Mouse (Mus musculus): ENCODE measurements around the gene Nutf2-ps1. TPM values are rescaled to one million over a fixed set of nuclear protein-coding genes. Genes with fewer than 3 reads are reported as not detected.

The Nutf2-ps1 gene
- polyA plus RNA-seq, 1 experiment, result 17.0 TPM

DNA sequence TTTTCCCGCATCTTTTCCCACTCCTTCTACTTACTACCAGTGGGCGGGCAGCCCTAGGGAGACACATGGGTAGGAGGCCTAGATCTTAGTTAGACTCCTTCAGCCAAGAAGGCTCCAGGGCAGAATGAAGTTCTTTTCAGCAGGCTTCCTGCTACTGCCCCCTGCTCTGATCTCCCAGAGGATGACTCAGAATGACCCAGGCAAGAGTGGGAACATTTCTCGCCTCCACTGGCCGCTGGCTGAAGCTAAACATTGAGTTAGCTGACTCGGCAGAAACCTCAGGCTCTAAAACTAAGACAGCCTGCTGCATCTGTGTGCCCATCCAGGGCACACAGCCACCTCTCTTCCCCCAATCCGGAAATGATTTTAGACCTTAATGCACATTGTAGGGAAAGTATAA lies 36.1 kb downstream of the Nutf2-ps1 start:
- Histone ChIP-seq H3K79me2 (ENCODE audit: control insufficient read depth, insufficient read depth) (no peaks in the 10 kb centered on the region), H3ac (ENCODE audit: control insufficient read depth, insufficient read length, low read depth) (no peak overlapping the region), H3K27me3 (ENCODE audit: control insufficient read depth, insufficient read depth, insufficient read length) (no peaks in the 10 kb centered on the region), H3K79me3 (ENCODE audit: low read depth) (no peaks in the 10 kb centered on the region), H3K4me3 (ENCODE audit: insufficient read depth, poor library complexity, severe bottlenecking) (no peak overlapping the region), H3K36me3 (ENCODE audit: control insufficient read depth, insufficient read depth) (no peaks in the 10 kb centered on the region)
- TF ChIP-seq CEBPB (IDR thresholded peaks at IDR 0.05; ENCODE audit: low read depth) (no peak), CTCF (IDR thresholded peaks at IDR 0.05; ENCODE audit: control insufficient read depth, insufficient read depth, insufficient read length) (no peak), MAX (IDR thresholded peaks at IDR 0.05) (no peak), USF1 (IDR thresholded peaks at IDR 0.05; ENCODE audit: low read depth) (no peak), MYOD1 (IDR thresholded peaks at IDR 0.05; ENCODE audit: control insufficient read depth, insufficient read length, low read depth) (no peak), MYOG (IDR thresholded peaks at IDR 0.05; ENCODE audit: control insufficient read depth, extremely low read depth, insufficient read length) (no peak), FOSL1 (IDR thresholded peaks at IDR 0.05; ENCODE audit: insufficient read depth, low read length, poor library complexity, severe bottlenecking) (no peak)

DNA sequence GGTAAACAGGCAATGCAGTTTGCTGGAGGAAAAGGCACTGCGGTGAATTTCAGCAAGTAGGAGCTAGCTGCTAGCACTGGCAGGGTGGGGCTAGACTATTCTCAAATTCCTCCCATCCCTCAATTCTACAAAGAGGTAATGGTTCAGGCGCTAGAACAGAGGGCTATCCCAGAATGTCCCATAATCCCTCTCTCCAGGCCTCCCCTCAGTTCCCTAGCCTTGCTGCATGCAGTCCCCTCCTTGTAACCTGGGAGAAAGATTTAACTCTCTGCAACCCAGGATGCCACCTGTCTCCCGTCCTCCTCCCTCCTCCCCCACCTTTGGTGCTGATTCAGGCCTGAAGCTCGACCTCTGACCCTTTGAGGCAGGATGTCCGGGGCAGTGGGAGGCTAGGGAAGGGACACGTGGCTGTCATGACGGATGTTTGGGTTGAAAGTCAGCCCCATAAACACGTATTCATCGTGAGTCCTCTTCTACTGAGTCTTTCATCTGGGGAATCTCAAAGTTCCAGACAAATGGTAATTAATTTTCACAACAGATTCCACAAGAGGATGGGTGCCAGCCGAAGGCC lies 36.6 kb downstream of the Nutf2-ps1 start:
- no peak overlapping the region for H3ac ChIP-seq (ENCODE audit: control insufficient read depth, insufficient read length, low read depth)
- no peaks in the 10 kb centered on the region for H3K36me3 ChIP-seq (ENCODE audit: control insufficient read depth, insufficient read depth)
- H3K4me3 ChIP-seq (ENCODE audit: insufficient read depth, poor library complexity, severe bottlenecking), result no peak overlapping the region
- TF ChIP-seq CTCF (IDR thresholded peaks at IDR 0.05; ENCODE audit: control insufficient read depth, insufficient read depth, insufficient read length) (no peak), USF1 (IDR thresholded peaks at IDR 0.05; ENCODE audit: low read depth) (peak; percentile 61), MYOD1 (IDR thresholded peaks at IDR 0.05; ENCODE audit: control insufficient read depth, insufficient read length, low read depth) (peak; percentile 49)
- no peaks in the 10 kb centered on the region for H3K79me2 ChIP-seq (ENCODE audit: control insufficient read depth, insufficient read depth)
- no peaks in the 10 kb centered on the region for H3K79me3 ChIP-seq (ENCODE audit: low read depth)
- no peaks in the 10 kb centered on the region for H3K27me3 ChIP-seq (ENCODE audit: control insufficient read depth, insufficient read depth, insufficient read length)

DNA sequence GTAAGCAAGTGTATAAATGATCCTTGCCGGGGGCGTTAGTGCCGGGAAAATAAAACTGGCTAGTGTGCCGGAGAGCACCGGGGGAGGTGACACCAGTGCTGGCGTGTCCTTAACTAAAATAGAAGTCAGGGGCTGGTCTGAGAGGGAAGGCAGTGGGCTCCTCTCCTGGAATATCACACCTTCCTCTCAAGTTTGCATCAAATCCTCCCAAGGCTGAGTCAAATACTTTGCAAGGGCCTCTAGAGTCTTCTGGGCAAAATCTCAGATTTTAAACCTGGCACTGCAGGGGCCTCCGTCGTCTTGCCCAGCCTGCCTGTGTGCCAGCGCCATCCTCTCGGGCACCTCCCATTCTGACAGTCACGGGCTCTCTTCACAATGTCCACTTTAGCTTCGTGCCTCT lies 37.9 kb downstream of the Nutf2-ps1 start:
- Histone ChIP-seq H3K4me3 (ENCODE audit: insufficient read depth, poor library complexity, severe bottlenecking) (no peak overlapping the region), H3ac (ENCODE audit: control insufficient read depth, insufficient read length, low read depth) (no peak overlapping the region), H3K79me2 (ENCODE audit: control insufficient read depth, insufficient read depth) (no peaks in the 10 kb centered on the region), H3K36me3 (ENCODE audit: control insufficient read depth, insufficient read depth) (no peaks in the 10 kb centered on the region), H3K27me3 (ENCODE audit: control insufficient read depth, insufficient read depth, insufficient read length) (no peaks in the 10 kb centered on the region), H3K79me3 (ENCODE audit: low read depth) (no peaks in the 10 kb centered on the region)
- TF ChIP-seq MYOG (IDR thresholded peaks at IDR 0.05; ENCODE audit: control insufficient read depth, extremely low read depth, insufficient read length) (no peak), CEBPB (IDR thresholded peaks at IDR 0.05; ENCODE audit: low read depth) (no peak), USF1 (IDR thresholded peaks at IDR 0.05; ENCODE audit: low read depth) (no peak), CTCF (IDR thresholded peaks at IDR 0.05; ENCODE audit: control insufficient read depth, insufficient read depth, insufficient read length) (no peak)

DNA sequence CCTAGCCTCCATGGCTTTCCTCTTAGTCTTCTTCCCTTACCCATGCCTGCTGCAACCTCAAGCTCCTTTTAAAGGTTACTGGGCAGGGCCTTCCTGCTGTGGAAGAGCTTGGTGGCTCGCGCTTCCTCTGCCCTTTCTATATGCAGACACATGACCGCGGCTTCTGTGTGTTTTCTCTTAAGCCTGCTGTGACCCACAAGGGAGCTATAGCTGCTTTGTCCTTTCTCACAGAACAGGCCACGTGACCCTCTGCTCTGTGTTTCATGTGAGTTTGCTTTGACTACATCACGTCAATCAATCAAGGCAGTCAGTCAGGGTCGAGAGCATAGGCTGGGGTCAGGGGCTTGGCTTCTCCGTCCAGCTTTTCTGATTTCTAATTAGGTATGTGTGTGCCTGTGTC lies 41.3 kb downstream of the Nutf2-ps1 start:
- peaks cover 9% of the 10 kb centered on the region for H3K36me3 ChIP-seq (ENCODE audit: control insufficient read depth, insufficient read depth)
- H3K4me3 ChIP-seq (ENCODE audit: insufficient read depth, poor library complexity, severe bottlenecking), result no peak overlapping the region
- no peak overlapping the region for H3ac ChIP-seq (ENCODE audit: control insufficient read depth, insufficient read length, low read depth)
- no peaks in the 10 kb centered on the region for H3K79me3 ChIP-seq (ENCODE audit: low read depth)
- H3K79me2 ChIP-seq (ENCODE audit: control insufficient read depth, insufficient read depth), result peaks cover 3% of the 10 kb centered on the region
- TF ChIP-seq USF1 (IDR thresholded peaks at IDR 0.05; ENCODE audit: low read depth), result peak; percentile 9
- no peak for TF ChIP-seq CTCF (IDR thresholded peaks at IDR 0.05; ENCODE audit: control insufficient read depth, insufficient read depth, insufficient read length)
- TF ChIP-seq MAX (IDR thresholded peaks at IDR 0.05), result no peak
- no peak for TF ChIP-seq FOSL1 (IDR thresholded peaks at IDR 0.05; ENCODE audit: insufficient read depth, low read length, poor library complexity, severe bottlenecking)
- no peaks in the 10 kb centered on the region for H3K27me3 ChIP-seq (ENCODE audit: control insufficient read depth, insufficient read depth, insufficient read length)

DNA sequence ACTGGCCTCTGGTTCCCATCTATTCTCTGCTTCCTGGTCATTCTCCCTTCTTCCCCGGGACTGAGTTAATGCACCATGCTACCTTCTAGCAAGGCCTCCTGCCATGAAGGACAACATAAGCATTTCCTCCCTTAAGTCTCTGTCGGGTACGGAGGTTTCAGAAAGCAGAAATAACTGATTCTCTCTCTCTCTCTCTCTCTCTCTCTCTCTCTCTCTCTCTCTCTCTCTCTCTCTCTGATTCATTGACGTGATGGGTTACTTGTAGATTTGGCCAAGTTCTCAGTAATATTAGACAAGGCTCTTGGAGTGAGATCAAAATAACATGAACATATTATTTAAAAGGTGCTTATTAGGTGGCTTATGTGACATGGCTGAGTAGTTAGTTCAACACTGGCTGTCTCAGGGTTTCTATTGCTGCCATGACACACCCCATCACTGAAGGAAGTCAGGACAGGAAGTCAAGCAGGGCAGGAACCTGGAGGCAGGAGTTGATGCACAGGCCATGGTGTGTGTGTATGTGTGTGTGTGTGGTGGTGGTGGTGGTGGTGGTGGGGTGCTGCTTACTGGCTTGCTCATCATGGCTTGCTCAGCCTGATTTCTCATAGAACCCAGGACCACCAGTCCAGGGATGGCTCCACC lies 43.8 kb downstream of the Nutf2-ps1 start:
- TF ChIP-seq CTCF (IDR thresholded peaks at IDR 0.05; ENCODE audit: control insufficient read depth, insufficient read depth, insufficient read length) (no peak), CEBPB (IDR thresholded peaks at IDR 0.05; ENCODE audit: low read depth) (no peak), FOSL1 (IDR thresholded peaks at IDR 0.05; ENCODE audit: insufficient read depth, low read length, poor library complexity, severe bottlenecking) (no peak), MYOD1 (IDR thresholded peaks at IDR 0.05; ENCODE audit: control insufficient read depth, insufficient read length, low read depth) (no peak), MYOG (IDR thresholded peaks at IDR 0.05; ENCODE audit: control insufficient read depth, extremely low read depth, insufficient read length) (no peak), MAX (IDR thresholded peaks at IDR 0.05) (no peak), USF1 (IDR thresholded peaks at IDR 0.05; ENCODE audit: low read depth) (no peak)
- no peak overlapping the region for H3K4me3 ChIP-seq (ENCODE audit: insufficient read depth, poor library complexity, severe bottlenecking)
- H3ac ChIP-seq (ENCODE audit: control insufficient read depth, insufficient read length, low read depth), result no peak overlapping the region
- H3K27me3 ChIP-seq (ENCODE audit: control insufficient read depth, insufficient read depth, insufficient read length), result no peaks in the 10 kb centered on the region
- H3K36me3 ChIP-seq (ENCODE audit: control insufficient read depth, insufficient read depth), result peaks cover 35% of the 10 kb centered on the region
- H3K79me3 ChIP-seq (ENCODE audit: low read depth), result peaks cover 1% of the 10 kb centered on the region
- peaks cover 22% of the 10 kb centered on the region for H3K79me2 ChIP-seq (ENCODE audit: control insufficient read depth, insufficient read depth)

DNA sequence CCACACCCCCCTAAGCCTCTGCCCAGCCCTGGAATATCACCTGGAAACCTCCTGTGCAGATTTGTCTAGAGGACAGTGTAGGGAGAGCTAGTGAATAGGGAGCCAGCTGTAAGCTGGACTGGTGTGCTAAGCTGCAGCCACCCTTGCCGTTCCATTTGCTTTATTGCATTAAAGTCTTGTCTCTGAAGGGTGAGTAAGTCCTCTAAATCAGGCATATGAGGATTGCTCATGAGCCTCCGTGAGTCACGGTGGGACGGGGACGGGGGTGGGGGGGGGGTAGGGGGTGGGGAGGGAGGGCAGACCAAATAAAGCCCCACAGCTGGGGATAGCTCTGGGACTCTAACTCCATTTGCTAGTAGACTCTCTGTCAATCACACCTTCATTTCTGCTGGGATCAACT lies 45.3 kb downstream of the Nutf2-ps1 start:
- peaks cover 1% of the 10 kb centered on the region for H3K79me3 ChIP-seq (ENCODE audit: low read depth)

More for the DNA sequence above, 45.3 kb downstream of the Nutf2-ps1 start:
- no peak overlapping the region for H3K4me3 ChIP-seq (ENCODE audit: insufficient read depth, poor library complexity, severe bottlenecking)
- no peak for TF ChIP-seq FOSL1 (IDR thresholded peaks at IDR 0.05; ENCODE audit: insufficient read depth, low read length, poor library complexity, severe bottlenecking)
- no peak for TF ChIP-seq MAX (IDR thresholded peaks at IDR 0.05)
- TF ChIP-seq CEBPB (IDR thresholded peaks at IDR 0.05; ENCODE audit: low read depth), result no peak
- no peak for TF ChIP-seq CTCF (IDR thresholded peaks at IDR 0.05; ENCODE audit: control insufficient read depth, insufficient read depth, insufficient read length)
- TF ChIP-seq MYOG (IDR thresholded peaks at IDR 0.05; ENCODE audit: control insufficient read depth, extremely low read depth, insufficient read length), result no peak
- no peak for TF ChIP-seq MYOD1 (IDR thresholded peaks at IDR 0.05; ENCODE audit: control insufficient read depth, insufficient read length, low read depth)
- no peak for TF ChIP-seq USF1 (IDR thresholded peaks at IDR 0.05; ENCODE audit: low read depth)
- no peaks in the 10 kb centered on the region for H3K27me3 ChIP-seq (ENCODE audit: control insufficient read depth, insufficient read depth, insufficient read length)
- no peak overlapping the region for H3ac ChIP-seq (ENCODE audit: control insufficient read depth, insufficient read length, low read depth)
- peaks cover 49% of the 10 kb centered on the region for H3K36me3 ChIP-seq (ENCODE audit: control insufficient read depth, insufficient read depth)
- H3K79me2 ChIP-seq (ENCODE audit: control insufficient read depth, insufficient read depth), result peaks cover 24% of the 10 kb centered on the region
